Mouse (Mus musculus) heart, postnatal 25 days (tissue): Measurements from ENCODE around the gene Gm42420. TPM values are rescaled to one million over a fixed set of nuclear protein-coding genes. Genes with fewer than 3 reads are reported as not detected.

Experiments used
- total RNA-seq, 2 experiments: library from RNA; stranded (reverse); gene quantifications; 2 replicates each; pipeline ENCODE4 v1.2.3; 2021

The Gm42420 gene
- total RNA-seq, 2 experiments from 2014 or later = not detected

Other genes starting within 250 kb of the Gm42420 start
- 10 to 100 TPM; 16.4 to 20.5 TPM for gene Slc37a3, start 208.1 kb upstream of the Gm42420 start, total RNA-seq
- gene Rab19, start 204.6 kb upstream of the Gm42420 start, total RNA-seq = under 1 TPM in 1 of 2 experiments, not detected in 1; 0.34 TPM
- 100 to 1,000 TPM in 1 of 2 experiments, 10 to 100 TPM in 1; 67.0 to 107 TPM for gene Mkrn1, start 165.3 kb upstream of the Gm42420 start, total RNA-seq
- 1 to 10 TPM; 7.6 to 9.9 TPM for gene Dennd2a, start 27.9 kb upstream of the Gm42420 start, total RNA-seq
- 10 to 100 TPM; 16.5 to 16.6 TPM for gene Adck2, start 11.9 kb upstream of the Gm42420 start, total RNA-seq
- gene Ndufb2, start 6.8 kb downstream of the Gm42420 start, total RNA-seq = 100 to 1,000 TPM; 685 to 720 TPM
- gene Braf, start 139.7 kb downstream of the Gm42420 start, total RNA-seq = 10 to 100 TPM; 13.2 to 20.8 TPM
- gene Mrps33, start 225.2 kb downstream of the Gm42420 start, total RNA-seq = 100 to 1,000 TPM; 105 to 108 TPM